Mouse (Mus musculus): ENCODE results near the gene Slfn5.
"Not testable (repeated sequence)": the region's sequence is repeated elsewhere in the genome, so short reads cannot be mapped to it uniquely, and the experiment has no call there.

Gene Slfn5

DNA sequence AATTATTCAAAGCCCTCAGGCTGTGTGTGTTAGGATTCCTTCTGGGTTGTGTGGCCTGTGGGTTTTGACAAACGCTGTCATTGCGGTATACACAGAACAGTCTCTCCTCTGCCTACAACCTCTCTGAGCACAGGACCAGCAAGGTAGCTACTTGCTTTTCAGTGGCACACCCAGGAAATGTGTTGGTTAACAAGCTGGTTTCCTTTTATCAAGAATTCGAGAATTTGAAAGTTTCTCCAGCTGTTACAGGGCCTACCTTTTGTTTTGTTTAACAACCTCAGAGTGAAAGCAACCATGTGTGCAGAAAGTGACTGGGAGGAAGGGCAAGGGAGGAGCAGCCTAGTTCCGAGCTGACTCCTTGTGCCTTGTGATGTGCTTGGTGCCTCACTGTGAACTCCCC lies 3.7 kb upstream of the Slfn5 start:
- DNase-seq = no peak

- no peak for DNase-seq
These were observed 2.1 kb upstream of the Slfn5 start for GRCm38 (mm10) chr11:82949036-82949435.

DNA sequence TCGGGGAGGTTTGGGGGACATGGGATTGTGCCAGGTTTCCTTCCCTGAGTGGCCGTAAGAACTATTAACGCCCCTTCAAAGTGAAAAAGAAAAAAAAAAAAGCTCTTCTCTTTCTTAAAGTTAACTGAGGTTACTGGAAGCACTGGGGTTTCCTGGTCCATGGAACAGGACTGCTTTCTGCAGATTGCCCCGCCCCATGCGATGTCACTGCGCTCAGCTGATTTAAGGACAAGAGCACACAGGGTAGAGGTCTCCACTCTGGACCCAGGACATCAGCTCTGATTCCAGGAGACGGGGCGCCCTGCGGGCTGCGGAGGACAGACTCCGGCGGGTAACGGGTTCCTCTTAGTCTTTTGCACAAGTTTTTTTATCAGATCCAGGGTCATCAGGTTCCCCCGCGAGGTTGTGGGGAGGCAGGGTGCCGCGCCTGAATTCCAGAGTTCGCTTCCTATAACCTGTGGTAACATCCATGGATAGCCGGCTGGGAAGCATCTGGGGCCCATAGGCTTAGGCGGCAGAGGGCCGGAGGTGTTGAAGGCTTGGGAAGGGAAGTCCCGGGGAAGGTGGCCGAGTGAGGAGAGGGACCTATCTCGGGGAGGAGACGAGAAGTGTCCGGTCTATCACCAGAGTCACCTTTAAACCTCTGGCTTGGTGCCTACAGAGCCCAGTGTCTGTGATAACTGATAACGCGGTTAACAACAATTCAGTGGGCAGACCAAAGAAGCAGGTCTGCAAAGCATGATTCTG lies 889 bp downstream of the Slfn5 start:
- peak; percentile 25 to 53 for DNase-seq

DNA sequence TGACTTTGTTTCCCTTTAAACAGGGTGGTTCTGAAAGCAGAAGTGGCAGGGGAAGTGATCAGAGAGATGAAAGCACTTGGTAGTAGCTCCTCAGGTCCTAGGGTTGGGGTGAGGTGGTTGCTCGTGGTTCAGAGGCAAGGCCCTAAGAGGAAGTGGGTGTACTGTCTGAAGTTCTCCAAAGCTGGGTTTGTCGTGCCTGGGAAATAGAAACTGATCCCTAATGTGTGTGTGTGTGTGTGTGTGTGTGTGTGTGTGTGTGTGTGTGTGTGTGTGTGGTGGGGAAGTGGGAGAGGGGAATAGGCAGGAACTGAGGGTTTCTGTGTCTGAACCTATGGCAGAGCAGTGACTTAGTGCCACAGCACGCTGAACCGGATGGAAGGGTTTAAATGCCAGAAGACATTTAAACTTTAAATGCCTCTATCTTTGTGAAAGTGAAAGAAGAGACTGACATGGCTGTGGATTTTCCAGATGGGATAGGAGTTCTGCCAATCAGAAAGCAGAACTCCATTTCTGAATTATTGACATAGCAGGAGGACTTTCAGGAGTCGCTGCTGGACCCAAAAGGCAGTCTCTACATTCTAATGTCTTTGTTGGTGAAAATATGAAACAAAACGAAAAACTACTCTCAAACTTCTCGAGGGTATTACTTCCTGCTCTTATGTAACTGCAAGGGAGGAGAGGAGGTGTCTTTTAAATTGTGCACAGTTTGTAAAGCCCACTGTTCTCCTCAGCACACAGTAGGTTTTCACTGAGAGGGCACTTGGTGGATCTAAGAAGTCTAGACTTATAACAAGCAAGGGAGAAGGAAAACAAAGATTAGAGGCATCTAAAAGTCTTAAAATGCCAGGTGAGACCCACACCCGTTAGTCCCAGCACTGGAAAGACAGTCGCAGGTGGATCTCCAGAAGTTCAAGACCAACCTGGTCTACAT lies 1.7 kb downstream of the Slfn5 start:
- peak; percentile 51 to 52 for DNase-seq

DNA sequence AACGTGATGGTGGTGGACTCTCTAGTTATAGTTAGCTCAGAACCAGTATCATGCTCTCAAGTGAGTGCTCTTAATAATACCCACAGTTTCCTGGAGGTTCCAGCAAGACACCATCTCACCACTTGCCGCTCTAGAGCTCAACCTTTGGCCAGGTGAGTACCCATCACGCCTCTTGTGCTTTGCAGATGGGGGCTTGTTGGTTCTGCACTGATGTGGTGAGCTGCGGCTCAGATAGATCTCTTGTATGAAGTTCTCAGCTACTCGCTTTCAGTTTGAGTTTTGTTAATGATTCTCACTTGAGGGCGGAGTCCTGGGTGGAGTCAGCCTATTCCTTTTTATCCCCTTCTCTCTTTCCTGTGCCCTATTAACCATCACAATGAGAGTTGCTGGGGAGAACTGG lies 3.5 kb downstream of the Slfn5 start:
- no peak for DNase-seq

- no peak for DNase-seq
These were observed 5.8 kb downstream of the Slfn5 start for GRCm38 (mm10) chr11:82956925-82957324.

DNA sequence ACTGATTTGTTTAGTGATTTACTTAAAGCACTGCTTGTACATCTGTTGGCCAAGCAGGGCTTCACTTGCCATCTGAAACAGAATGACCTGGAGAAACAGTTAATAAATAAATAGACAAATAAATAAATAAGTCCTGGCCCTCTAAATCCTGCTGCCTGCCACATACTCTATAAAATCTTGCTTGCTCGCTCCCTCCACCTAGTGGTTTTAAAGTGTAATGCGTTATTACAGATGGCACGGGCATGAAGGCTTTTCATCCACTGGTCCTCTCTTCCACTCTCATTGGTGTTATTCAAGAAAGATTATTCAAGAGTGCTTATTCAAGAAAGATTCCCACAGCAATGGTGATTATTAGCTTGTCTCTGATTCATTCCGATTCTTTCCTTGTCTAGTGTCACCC lies 8.5 kb downstream of the Slfn5 start:
- DNase-seq = peak in 1 of 2 experiments; percentile 25

GRCm38 (mm10) chr11:82961743-82962142 lies 10.6 kb downstream of the Slfn5 start:
- no peak for DNase-seq

DNA sequence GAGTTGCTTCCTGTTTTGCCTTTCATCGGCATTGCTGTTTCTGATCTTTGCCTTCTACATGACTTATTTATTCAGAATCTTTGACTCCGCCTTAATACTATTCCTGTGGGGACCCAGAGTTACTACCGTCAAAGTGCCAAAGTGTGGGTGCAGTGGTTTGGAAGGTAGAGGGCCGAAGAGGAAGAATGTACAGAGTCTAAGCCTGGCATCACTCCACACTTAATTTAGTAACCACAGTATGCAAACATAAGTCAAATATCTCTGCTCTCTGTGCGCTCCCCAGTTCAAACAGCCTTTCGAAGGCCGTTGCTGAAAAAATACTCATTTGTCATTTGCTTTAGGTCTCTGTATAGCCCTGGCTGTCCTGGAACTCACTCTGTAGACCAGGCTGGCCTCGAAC lies 11.1 kb downstream of the Slfn5 start:
- DNase-seq = no peak

- peak in 1 of 2 experiments; percentile 27 for DNase-seq
These were observed 19.8 kb downstream of the Slfn5 start for GRCm38 (mm10) chr11:82970712-82971589.

DNA sequence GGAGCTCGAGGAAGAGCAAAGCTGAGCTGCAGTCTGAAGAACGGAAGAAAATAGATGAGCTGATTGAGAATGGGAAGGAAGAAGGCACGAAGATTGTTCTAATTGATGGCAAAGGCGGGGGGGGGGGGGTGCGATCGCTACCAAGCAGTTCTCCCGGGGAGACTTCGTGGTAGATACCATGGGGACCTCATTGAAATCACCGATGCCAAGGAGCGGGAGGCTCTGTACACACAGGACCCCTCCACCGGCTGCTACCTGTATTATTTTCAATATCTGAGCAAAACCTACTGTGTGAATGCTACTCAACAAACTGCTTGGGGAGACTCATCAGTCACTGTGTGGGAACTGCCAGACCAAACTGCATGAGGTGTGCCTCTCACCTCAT lies 20.4 kb downstream of the Slfn5 start:
- DNase-seq = no peak

DNA sequence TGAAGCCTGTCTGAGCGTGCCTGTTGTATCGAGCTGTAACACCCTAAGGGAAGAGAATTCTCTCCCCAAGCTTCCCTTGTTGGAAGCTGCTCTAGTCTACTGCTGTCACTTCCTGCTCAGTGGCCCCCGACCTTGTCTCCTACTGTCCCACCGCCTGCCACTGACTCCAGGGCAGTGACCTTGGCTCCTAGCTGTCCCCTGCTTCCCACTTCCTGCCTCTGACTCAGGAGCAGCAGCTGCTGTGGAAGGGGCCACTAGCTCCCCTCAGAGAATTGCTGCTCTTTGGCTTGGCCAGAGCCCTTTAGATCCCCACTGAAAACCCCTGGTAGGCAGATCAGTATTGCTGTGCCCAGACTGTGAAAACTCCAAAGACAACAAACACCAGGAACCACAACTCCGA lies 22.8 kb downstream of the Slfn5 start:
- no peak for DNase-seq

- DNase-seq = not testable (repeated sequence)
These were observed 31.3 kb downstream of the Slfn5 start for GRCm38 (mm10) chr11:82982409-82982808.

DNA sequence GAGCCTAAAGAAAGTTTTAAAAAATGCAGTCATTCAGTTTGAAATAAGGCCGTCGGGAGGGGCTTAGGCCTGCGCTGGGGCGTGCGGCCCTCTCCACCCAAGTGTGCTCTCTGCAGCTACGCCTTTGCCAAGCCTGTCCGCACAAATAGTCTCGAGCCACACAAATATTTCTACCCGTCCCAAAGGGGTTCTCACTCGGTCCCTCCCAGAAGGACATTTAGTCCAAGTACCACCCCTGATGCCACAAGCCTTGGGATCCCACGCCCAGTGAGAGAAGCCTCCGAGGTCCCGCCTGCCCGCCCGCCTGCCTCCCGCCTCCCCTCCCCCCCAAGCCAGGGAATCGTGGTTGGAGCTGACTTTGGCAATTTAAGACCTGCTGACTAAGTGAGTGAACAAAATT lies 32.0 kb downstream of the Slfn5 start:
- DNase-seq = no peak

GRCm38 (mm10) chr11:82987621-82988020 lies 36.5 kb downstream of the Slfn5 start:
- DNase-seq = no peak

GRCm38 (mm10) chr11:82989357-82989756 lies 38.2 kb downstream of the Slfn5 start:
- no peak for DNase-seq

GRCm38 (mm10) chr11:82990612-82991385 lies 39.6 kb downstream of the Slfn5 start:
- DNase-seq = peak in 1 of 2 experiments; percentile 18

- peak in 1 of 2 experiments; percentile 21 for DNase-seq
These were observed 40.5 kb downstream of the Slfn5 start, which contains the start of gene Slfn9 for GRCm38 (mm10) chr11:82991469-82992166. Slfn9 (minus strand) TSS chr11:82991830.

GRCm38 (mm10) chr11:83013356-83013755 lies 62.2 kb downstream of the Slfn5 start:
- DNase-seq = no peak
